Mouse (Mus musculus) megakaryocyte-erythroid progenitor cell, adult 5-6 weeks (primary cell): ENCODE data around the gene Tmem192. TPM values are rescaled to one million over a fixed set of nuclear protein-coding genes. Genes with fewer than 3 reads are reported as not detected.

Experiments
- ATAC-seq: replicated peaks from 2 replicates; pipeline ENCODE4 v1.8.0; 2016; ENCODE audit warnings: mild to moderate bottlenecking, inconsistent platforms; ENCODE audit not compliant: severe bottlenecking, poor library complexity, low FRiP score, low TSS enrichment
- total RNA-seq, 2 experiments: library from RNA; stranded (forward) in 1 of 2; stranded (reverse) in 1 of 2; fragments of 200-1000, 215-1000 nt in 1 of 2; fragments of >200 nt in 1 of 2; fragmentation: Nextera tagmentation in 1 of 2; gene quantifications; 2 replicates each; pipeline ENCODE4 v1.2.3; 2014 to 2017

Gene Tmem192
- total RNA-seq (2014; fragmentation: Nextera tagmentation) = 16.4 and 30.1 TPM in 2 replicates
- total RNA-seq (2017) = 8.0 and 14.0 TPM in 2 replicates

DNA sequence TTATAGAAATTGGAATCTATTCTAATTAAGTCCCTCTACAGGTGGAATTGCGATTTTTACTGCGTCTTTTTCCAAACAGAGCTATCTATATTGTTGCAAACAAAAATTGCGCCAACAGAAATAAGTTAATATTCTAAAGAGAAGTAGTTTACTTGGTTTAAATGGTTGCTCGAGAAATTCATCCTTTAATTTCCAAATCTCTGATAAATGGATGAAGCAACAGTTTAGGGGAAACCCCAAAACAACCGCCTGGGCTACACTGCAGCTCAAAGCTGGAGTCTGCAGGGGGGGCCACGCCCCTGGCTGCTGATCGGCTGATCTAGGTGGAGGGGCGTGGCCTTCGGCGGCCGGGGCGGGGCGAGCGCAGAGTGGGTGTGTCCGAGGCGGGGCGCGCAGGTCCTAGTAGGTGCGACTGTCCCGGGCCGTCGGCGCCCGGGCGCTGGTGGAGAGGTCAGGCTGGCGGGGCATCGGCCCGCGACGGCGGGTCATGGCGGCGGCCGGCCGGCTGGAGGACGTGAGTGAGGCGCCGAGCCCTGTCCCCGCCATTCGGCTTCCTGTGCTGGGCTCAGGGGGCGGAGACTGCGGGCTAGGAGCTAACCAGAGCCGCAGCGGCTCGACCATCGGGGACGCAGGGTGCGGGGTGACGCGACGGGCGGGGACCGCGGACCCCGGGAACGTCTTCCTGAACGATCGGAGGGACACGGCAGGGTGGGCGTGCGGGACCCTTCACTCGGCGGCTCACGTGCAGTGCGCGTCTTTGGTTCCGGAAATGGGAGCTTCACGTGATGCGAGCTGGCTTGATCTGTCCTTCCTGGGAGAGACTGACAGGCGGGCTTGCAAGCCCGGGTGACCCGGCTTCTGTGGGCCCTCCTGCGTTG lies at the start of gene Tmem192:
Gene Tmem192 (plus strand): TSS at position 366 of the 878 bp plus-strand sequence.
- peak; percentile 93 for ATAC-seq

DNA sequence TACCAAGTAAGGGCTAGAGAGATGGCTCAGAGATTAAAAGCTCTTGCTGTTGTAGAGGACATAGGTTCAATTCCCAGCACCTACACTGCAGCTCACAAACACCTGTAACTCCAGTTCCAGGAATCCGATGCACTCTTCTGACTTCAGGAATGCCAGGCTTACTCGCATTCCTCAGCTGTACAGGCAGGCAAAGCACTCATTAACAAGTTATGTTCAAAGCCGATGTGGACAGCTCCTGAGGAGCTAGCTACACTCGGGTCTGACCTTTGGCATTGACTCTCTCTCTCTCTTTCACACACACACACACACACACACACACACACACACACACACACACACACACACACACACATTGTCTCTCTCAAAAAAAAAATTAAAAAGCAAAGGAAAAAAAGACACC lies 48.3 kb upstream of the Tmem192 start:
- no peak for ATAC-seq

DNA sequence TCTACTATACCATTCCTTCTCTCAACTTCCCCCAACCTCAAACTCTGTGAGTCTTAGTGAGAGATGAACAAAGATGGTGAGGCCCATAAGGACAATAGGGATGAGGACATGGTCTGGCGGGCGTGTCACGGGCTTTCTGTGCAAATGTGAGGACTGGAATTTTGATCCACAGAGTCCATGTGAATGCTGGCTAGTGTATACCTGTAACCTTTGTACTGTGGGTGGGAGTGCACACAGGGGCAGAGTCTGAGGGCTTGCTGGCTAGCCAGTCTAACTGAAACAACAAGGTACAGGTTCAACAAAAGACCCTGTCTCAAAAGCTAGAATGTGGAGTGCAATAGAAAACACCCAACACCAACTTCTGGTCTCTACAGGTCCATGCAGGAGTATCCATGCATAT lies 46.3 kb upstream of the Tmem192 start:
- ATAC-seq = no peak

DNA sequence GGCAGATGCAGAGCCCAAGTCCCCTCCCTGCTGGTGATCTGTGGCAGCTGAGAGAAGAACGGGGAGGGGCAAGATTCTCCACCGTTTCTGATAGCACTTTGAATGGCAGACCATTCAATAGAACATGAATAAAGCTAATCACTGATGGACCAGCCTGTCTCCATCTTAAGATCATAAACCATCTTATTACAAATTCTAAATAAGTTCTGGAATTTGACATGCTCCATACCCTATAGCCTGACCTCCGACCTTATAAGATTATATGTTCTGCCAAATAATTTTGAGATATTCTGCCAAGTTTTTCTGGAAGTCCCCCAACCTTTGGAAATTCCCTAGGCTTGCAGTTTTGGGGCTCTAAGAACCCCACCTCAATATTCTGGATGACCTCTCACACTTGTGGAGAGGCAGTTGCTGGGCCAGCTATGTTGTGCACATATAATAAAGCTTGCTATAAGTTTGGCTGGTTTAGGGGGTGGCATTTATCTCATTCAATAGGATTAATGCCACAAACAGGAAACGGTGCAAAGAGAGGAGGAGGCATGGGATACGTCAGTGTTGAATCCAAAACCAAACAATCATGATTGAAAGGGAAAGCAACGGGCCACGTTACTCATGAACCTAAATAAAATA lies 45.3 kb upstream of the Tmem192 start:
- ATAC-seq = no peak

DNA sequence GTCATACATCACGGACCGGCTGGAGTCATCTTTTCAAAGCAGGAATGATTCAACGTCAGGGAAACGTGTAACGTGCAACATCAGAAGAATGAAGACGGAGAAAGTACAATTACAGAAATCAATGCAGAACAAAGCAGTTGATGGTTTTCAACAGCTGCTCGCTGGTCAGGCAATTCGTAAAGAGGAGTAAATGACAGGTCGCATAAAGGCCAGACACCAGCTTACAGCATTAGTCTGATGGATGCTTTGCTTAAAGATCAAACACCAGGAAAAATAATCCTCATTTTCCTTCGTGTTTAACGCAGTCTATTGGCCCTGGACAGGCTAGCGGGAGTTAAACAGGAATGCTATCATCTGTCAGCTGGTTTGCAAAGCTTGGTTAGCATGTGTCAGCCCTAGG lies 44.8 kb upstream of the Tmem192 start:
- ATAC-seq = no peak

DNA sequence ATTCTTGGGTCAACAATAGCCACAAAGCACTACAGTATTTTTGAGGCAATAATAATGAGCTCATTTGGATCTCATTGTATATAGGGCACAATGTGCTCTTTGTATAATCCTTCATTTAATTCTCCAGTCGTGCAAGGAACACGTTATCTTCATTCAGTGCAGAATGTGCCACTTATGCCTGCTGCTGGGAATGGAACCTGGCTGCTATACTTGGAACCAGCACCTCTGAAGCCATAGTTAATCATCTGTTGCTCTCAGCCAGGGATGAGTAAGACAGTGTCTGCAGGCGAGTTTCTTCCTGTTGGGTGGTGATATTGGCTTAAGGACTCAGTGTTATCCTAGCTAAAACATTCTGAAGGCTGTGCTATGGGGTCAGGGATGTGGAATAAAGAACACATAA lies 43.2 kb upstream of the Tmem192 start:
- no peak for ATAC-seq

DNA sequence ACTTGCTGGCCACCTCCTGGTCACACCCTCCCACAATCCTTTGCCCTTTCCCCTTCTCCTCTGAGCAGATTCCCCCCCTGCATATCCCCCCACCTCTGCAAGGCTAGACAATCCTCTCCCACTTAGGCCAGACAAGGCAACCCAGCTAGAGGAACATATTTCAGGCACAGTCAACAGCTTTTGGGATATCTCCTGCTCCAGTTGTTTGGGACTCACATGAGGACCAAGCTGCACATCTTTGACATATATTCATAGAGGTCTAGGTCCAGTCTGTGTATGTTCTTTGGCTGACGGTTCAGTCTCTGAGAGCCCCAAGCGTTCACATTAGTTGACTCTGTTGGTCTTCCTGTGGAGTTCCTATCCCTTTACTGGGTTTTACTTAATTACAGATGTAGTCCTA lies 37.0 kb upstream of the Tmem192 start:
- no peak for ATAC-seq

DNA sequence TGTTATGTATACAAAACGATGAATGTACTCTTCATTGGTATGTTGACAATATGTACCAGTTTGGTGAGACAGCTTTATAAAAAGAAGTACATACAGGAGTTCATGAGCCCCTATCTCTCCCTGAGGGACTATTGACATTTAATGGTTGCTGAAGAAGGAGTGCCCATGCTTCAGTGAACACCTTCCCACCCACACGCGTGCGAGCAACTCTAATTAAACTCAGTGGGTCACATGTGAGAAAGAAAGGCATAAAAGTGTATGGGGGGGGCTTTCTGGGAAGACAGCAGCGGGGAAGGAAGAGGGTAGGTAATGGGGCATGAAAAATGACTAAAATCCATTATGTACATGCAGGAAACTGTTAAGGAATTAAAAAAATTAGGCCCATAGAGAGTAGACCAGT lies 30.2 kb upstream of the Tmem192 start:
- no peak for ATAC-seq

DNA sequence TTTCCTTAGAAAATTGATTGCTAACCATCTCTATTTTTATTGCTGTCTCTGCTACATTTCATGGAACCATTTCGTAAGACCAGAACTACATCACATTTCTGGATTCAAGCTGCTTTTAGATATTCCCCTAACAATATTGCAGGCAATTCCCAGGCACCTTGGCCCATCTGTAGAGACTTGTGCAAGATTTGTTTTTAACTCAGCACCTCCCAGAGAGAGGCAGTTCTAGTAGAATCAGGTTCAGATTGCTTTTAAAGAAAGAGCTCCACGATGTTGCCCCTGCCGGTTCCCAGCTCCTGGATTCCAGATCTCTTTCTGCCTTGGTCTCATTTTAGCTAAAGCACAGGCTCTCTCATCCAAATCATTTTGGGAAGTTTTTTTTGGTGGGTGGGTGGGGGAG lies 23.7 kb upstream of the Tmem192 start:
- no peak for ATAC-seq

DNA sequence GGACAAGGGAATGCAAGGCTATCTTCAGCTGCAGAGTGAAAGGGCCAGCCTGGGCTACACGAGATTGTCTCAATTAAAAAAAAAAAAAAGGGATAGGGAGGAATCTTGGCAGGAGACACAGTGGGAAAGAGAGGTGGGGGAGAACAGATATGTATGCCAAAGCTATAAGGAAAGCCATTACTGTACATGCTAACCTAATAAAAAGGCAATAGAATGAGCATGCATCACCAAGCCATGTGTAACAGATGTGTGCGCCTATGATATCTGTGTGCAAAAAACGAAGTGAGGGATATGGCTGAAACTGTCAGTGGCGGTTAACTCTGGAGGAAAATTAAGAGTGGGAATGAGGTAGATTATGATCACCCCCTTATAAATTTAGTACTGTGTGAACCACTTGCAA lies 21.2 kb upstream of the Tmem192 start:
- ATAC-seq = no peak

DNA sequence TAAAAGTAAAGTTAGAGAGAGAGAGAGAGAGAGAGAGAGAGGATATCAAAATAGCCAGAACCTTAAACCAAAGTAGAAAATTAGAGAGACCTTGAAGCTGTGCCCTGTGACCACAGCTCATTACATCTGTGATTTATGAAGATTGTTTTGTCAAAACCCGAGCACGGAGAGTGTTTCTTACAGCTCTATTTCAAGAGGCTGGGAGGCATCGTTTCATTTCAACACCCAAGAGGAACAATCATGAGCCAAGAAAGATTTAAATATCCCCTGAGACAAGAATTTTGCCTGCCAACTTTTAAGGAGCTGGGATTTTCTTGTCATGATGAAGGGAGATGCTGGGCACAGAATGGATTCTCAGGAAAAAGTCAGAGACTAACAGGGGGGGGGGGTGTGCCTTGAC lies 20.6 kb upstream of the Tmem192 start:
- no peak for ATAC-seq

DNA sequence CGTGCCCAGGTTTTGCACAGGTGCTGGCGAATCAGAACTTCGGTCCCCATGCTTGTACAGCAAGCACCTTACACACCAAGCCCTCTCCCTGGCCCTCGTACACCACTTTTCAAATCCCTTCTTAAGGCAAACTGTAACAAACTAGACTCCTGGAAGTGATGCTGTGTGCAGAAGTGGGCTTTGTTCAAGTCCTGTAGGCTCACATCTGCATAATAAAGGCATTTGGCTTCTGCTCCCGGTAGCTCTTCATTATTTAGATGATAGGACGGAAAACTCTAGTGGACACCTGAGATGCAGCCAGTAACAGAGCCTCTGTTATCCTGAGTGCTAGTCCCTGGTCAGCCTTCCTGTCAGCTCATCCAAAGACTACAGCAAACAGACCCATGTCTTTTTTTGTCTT lies 18.0 kb upstream of the Tmem192 start:
- no peak for ATAC-seq

DNA sequence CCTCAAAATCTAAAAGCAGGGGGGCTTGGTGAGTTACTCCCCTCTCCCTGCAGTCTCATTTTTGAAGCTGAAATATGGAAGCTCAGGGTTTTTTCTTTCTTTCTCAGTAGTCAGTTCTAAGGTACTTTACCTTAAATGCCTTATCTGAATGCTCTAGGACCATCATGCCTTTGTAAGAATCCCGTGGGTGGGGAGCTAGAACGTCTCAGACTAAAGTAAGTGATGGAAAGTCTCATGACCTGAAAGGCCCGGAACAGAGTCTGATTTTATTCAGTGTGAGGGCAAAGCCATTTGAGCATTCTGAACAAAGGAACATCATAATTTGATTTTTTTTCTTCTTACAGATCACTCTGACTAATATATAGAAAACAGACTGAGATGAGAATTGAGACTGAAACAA lies 12.0 kb upstream of the Tmem192 start:
- ATAC-seq = no peak

DNA sequence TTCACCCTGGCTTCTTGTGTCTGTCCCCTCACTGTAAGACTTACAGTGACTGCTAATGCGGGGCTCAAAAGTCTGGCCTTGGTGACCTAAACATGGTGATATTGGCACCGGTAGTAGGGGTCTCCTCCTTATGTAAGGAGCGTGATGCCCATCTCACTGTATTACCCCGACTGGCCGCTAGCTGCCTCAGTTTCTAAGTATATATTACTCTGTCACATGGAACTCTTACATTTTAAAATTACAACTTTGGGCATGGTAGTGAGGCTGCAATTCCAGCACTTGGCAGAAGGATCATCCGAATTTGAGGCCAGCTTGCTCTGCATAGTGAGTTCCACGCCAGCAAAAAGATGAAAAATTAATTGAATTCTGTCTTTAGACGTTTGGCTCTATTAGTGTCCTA lies 6.0 kb upstream of the Tmem192 start:
- ATAC-seq = no peak

DNA sequence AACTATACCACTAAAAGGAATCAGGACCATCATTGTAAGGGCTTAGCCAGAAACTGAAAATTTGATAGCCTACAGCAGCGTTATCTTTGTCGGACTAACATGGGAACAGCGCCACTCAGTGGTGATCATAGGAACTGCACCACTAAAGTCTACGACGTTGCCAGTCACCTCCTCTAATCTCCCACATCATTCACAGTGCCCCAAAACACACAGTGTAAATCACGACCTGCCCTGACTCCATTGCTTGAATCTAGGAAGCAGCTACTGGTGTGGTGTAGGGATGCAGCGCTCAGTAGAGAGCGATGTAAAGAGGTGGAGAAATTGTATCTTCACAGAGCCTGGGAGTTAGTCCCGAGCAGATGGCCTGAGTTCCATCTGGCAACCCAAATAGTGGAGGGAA lies 5.5 kb upstream of the Tmem192 start:
- ATAC-seq = peak; percentile 78

DNA sequence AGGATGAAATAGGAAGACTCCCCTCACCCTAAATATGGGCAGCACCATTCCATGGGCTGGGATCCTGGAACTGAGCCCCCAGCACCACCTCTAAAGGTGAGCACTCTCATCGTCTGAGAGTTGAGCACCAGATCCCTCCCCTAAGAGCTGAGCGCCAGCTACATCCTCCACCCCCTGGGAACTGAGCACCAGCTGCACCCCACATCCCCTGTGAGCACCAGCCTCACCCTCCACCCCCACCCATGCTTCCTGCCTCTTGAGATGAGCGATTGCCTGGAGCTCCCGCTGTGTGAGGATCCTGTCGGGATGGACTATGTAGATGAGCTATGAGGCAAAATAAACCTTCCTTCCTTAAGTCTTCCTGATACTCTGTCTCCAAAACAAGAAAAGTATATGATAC lies 4.0 kb upstream of the Tmem192 start:
- no peak for ATAC-seq

DNA sequence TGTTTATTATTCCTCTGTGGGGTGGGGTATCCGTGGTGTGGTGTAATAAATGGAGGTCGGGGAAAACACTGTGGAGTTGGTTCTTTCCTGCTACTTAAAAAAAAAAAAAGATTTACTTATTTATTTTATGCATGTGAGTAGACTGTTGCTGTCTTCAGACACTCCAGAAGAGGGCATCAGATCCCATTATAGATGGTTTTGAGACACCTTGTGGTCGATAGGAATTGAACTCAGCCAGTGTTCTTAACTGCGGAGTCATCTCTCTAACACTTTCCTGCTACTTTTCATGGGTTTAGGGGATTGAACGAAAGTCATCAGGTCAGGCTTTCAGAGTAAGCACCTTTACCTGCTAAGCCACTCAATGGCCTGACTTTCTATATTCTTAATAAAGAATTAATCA lies 2.2 kb upstream of the Tmem192 start:
- ATAC-seq = no peak

DNA sequence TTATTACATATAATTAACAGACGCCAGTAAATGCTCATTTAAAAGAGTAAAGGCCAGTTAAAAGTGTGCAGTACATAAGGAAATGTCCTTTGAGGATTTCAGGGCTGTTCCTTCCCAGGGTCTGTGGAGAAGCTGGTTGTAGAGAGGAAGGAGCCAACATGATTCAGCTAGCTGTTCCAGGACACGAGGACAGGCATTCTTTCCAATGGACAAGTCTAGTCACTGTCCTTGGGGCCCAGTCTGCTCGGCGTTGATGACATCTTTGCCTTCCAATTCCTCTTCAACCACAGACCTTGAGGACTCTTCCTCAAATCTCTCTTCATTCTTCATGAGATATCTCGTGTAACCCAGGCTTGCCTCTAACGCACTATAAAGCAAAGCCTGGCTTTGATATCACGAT lies 1.4 kb upstream of the Tmem192 start:
- no peak for ATAC-seq

DNA sequence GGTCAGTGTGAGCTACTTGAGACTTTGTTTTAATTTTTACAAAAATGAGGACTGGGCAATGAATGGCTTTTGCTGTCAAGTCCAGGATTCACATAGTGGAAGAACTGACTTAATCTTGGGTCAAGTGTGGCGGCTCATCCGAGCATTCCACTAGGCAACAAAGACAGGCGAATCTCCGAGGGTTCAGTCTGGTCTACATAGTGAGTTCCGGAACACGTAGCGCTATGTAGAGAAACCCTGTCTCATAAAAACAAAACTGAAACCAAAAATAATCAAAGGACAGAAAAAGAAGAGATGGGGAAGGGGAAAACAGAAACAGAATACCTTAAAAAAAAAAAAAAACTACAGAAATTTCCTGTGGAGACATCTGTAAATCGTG lies 555 bp upstream of the Tmem192 start:
- ATAC-seq = no peak

DNA sequence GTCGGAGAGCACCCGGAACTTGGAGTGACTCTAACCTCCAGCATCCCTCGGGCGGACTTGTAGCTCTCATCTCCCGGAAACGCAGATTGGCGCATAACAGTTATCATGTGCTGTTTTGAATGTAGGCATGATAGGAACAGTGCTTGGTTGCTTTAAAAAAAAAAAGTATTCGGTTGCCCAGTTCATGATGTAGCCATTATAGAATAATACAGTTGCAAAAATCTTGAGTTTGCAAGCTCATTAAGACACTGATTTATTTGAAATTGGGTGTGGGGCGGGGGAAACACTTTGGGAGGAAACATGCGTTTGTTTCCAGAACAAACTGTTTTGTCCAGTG lies 681 bp downstream of the Tmem192 start:
- ATAC-seq = no peak

DNA sequence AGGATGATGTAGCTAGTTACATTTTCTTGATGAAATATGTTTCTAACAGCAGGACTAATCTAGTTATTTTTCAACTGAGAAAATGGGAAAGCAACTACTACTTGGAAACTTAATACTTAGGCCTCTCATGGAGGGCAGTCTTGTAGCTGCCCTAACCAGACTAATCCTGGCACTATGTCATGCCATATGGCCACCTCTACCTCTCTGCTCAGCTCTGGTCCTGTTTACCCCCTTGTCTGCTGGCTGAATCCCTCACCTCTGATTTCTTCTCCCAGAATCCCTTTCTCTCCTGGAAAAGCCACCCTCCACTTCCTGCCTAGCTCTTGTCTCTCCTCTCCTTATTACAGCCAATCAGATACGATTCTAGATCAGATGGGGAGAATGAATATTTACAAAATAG lies 1.4 kb downstream of the Tmem192 start:
- no peak for ATAC-seq
